Mouse (Mus musculus): ENCODE data around the gene Zbtb38. TPM values are rescaled to one million over a fixed set of nuclear protein-coding genes. Genes with fewer than 3 reads are reported as not detected.

Zbtb38 gene
- polyA plus RNA-seq (2014; fragmentation: Nextera tagmentation; extraction: Ambion mirVana) = 15.6 and 20.5 TPM in 2 replicates

- no peaks in the 10 kb centered on the region for H3K36me3 ChIP-seq (ENCODE audit: control insufficient read depth, insufficient read depth, low read length)
- H3K4me3 ChIP-seq (ENCODE audit: low read length) = no peak within 1 kb of the TSS
- peak; percentile 88 for ATAC-seq (ENCODE audit: low FRiP score, low TSS enrichment)
- no peaks in the 10 kb centered on the region for H3K9me3 ChIP-seq (ENCODE audit: control insufficient read depth, low read length)
- no peaks in the 10 kb centered on the region for H3K27me3 ChIP-seq (ENCODE audit: control insufficient read depth, insufficient read depth, low read length)
- 30% methylated on average over 15 of the region's 15 CpGs for WGBS
- no peak within 1 kb of the TSS for H3K27ac ChIP-seq (ENCODE audit: low read depth, low read length)
- H3K4me1 ChIP-seq (ENCODE audit: control insufficient read depth, insufficient read depth, low read length) = no peaks in the 10 kb centered on the region
- no peak within 1 kb of the TSS for H3K9ac ChIP-seq (ENCODE audit: low read depth, low read length)
- H3K4me2 ChIP-seq (replicated peaks; ENCODE audit: low read depth, low read length) = no peak within 1 kb of the TSS
These were observed at the start of gene Zbtb38 for GRCm38 (mm10) chr9:96752603-96753114. TSS of gene Zbtb38 (minus strand) at chr9:96752831.

GRCm38 (mm10) chr9:96800131-96800825 lies 47.6 kb upstream of the Zbtb38 start:
- H3K36me3 ChIP-seq (ENCODE audit: control insufficient read depth, insufficient read depth, low read length) = no peaks in the 10 kb centered on the region
- WGBS = 24% methylated on average over 5 of the region's 5 CpGs
- no peak overlapping the region for H3K9ac ChIP-seq (ENCODE audit: low read depth, low read length)

GRCm38 (mm10) chr9:96797311-96797710 lies 44.7 kb upstream of the Zbtb38 start:
- Histone ChIP-seq H3K36me3 (ENCODE audit: control insufficient read depth, insufficient read depth, low read length) (no peaks in the 10 kb centered on the region), H3K4me1 (ENCODE audit: control insufficient read depth, insufficient read depth, low read length) (peaks cover 2% of the 10 kb centered on the region; the same call in 1 of the 2 replicates), H3K9ac (ENCODE audit: low read depth, low read length) (no peak overlapping the region), H3K27me3 (ENCODE audit: control insufficient read depth, insufficient read depth, low read length) (no peaks in the 10 kb centered on the region), H3K27ac (ENCODE audit: low read depth, low read length) (no peak overlapping the region), H3K4me3 (ENCODE audit: low read length) (no peak overlapping the region), H3K4me2 (replicated peaks; ENCODE audit: low read depth, low read length) (no peak overlapping the region), H3K9me3 (ENCODE audit: control insufficient read depth, low read length) (no peaks in the 10 kb centered on the region)
- WGBS = 97% methylated on average over 3 of the region's 3 CpGs
- ATAC-seq (ENCODE audit: low FRiP score, low TSS enrichment) = no peak

More at GRCm38 (mm10) chr9:96800131-96800825, 47.6 kb upstream of the Zbtb38 start:
- Histone ChIP-seq H3K4me1 (ENCODE audit: control insufficient read depth, insufficient read depth, low read length) (peaks cover 2% of the 10 kb centered on the region; the same call in 1 of the 2 replicates), H3K9me3 (ENCODE audit: control insufficient read depth, low read length) (no peaks in the 10 kb centered on the region), H3K4me2 (replicated peaks; ENCODE audit: low read depth, low read length) (no peak overlapping the region), H3K4me3 (ENCODE audit: low read length) (no peak overlapping the region), H3K27ac (ENCODE audit: low read depth, low read length) (no peak overlapping the region), H3K27me3 (ENCODE audit: control insufficient read depth, insufficient read depth, low read length) (no peaks in the 10 kb centered on the region)
- ATAC-seq (ENCODE audit: low FRiP score, low TSS enrichment) = 0 out of 2 replicates have a peak, but pooled peaks have one; percentile 34

GRCm38 (mm10) chr9:96795399-96795928 lies 42.8 kb upstream of the Zbtb38 start:
- no peaks in the 10 kb centered on the region for H3K27me3 ChIP-seq (ENCODE audit: control insufficient read depth, insufficient read depth, low read length)
- H3K27ac ChIP-seq (ENCODE audit: low read depth, low read length) = peak overlapping the region; percentile 24; the same call in 1 of the 2 replicates
- peak overlapping the region; percentile 36 for H3K4me3 ChIP-seq (ENCODE audit: low read length)
- peak overlapping the region; percentile 67 for H3K4me2 ChIP-seq (replicated peaks; ENCODE audit: low read depth, low read length)
- H3K4me1 ChIP-seq (ENCODE audit: control insufficient read depth, insufficient read depth, low read length) = peaks cover 2% of the 10 kb centered on the region; the same call in 1 of the 2 replicates
- WGBS = 11% methylated on average over 10 of the region's 10 CpGs
- peak; percentile 82 for ATAC-seq (ENCODE audit: low FRiP score, low TSS enrichment)
- no peaks in the 10 kb centered on the region for H3K36me3 ChIP-seq (ENCODE audit: control insufficient read depth, insufficient read depth, low read length)
- H3K9me3 ChIP-seq (ENCODE audit: control insufficient read depth, low read length) = no peaks in the 10 kb centered on the region
- peak overlapping the region; percentile 55 for H3K9ac ChIP-seq (ENCODE audit: low read depth, low read length)

- no peaks in the 10 kb centered on the region for H3K9me3 ChIP-seq (ENCODE audit: control insufficient read depth, low read length)
- 91% methylated on average over 2 of the region's 2 CpGs for WGBS
- no peaks in the 10 kb centered on the region for H3K36me3 ChIP-seq (ENCODE audit: control insufficient read depth, insufficient read depth, low read length)
- no peak for ATAC-seq (ENCODE audit: low FRiP score, low TSS enrichment)
- no peak overlapping the region for H3K4me2 ChIP-seq (replicated peaks; ENCODE audit: low read depth, low read length)
- peaks cover 2% of the 10 kb centered on the region; the same call in 1 of the 2 replicates for H3K4me1 ChIP-seq (ENCODE audit: control insufficient read depth, insufficient read depth, low read length)
- no peak overlapping the region for H3K9ac ChIP-seq (ENCODE audit: low read depth, low read length)
- no peak overlapping the region for H3K4me3 ChIP-seq (ENCODE audit: low read length)
- H3K27ac ChIP-seq (ENCODE audit: low read depth, low read length) = no peak overlapping the region
- H3K27me3 ChIP-seq (ENCODE audit: control insufficient read depth, insufficient read depth, low read length) = no peaks in the 10 kb centered on the region
These were observed 42.0 kb upstream of the Zbtb38 start for GRCm38 (mm10) chr9:96794601-96795000.

GRCm38 (mm10) chr9:96792543-96792942 lies 39.9 kb upstream of the Zbtb38 start:
- Histone ChIP-seq H3K9me3 (ENCODE audit: control insufficient read depth, low read length) (no peaks in the 10 kb centered on the region), H3K4me2 (replicated peaks; ENCODE audit: low read depth, low read length) (no peak overlapping the region), H3K4me1 (ENCODE audit: control insufficient read depth, insufficient read depth, low read length) (peaks cover 4% of the 10 kb centered on the region), H3K4me3 (ENCODE audit: low read length) (no peak overlapping the region), H3K27ac (ENCODE audit: low read depth, low read length) (no peak overlapping the region), H3K9ac (ENCODE audit: low read depth, low read length) (no peak overlapping the region), H3K36me3 (ENCODE audit: control insufficient read depth, insufficient read depth, low read length) (no peaks in the 10 kb centered on the region), H3K27me3 (ENCODE audit: control insufficient read depth, insufficient read depth, low read length) (no peaks in the 10 kb centered on the region)
- 83% methylated on average over 2 of the region's 2 CpGs for WGBS
- ATAC-seq (ENCODE audit: low FRiP score, low TSS enrichment) = no peak

GRCm38 (mm10) chr9:96790389-96791007 lies 37.9 kb upstream of the Zbtb38 start:
- no peak for ATAC-seq (ENCODE audit: low FRiP score, low TSS enrichment)
- H3K4me3 ChIP-seq (ENCODE audit: low read length) = no peak overlapping the region
- H3K4me2 ChIP-seq (replicated peaks; ENCODE audit: low read depth, low read length) = no peak overlapping the region
- H3K27ac ChIP-seq (ENCODE audit: low read depth, low read length) = no peak overlapping the region
- WGBS = 54% methylated on average over 4 of the region's 4 CpGs
- H3K9ac ChIP-seq (ENCODE audit: low read depth, low read length) = no peak overlapping the region
- no peaks in the 10 kb centered on the region for H3K36me3 ChIP-seq (ENCODE audit: control insufficient read depth, insufficient read depth, low read length)
- no peaks in the 10 kb centered on the region for H3K9me3 ChIP-seq (ENCODE audit: control insufficient read depth, low read length)
- peaks cover 11% of the 10 kb centered on the region; the same call in 1 of the 2 replicates for H3K4me1 ChIP-seq (ENCODE audit: control insufficient read depth, insufficient read depth, low read length)
- no peaks in the 10 kb centered on the region for H3K27me3 ChIP-seq (ENCODE audit: control insufficient read depth, insufficient read depth, low read length)

- H3K4me2 ChIP-seq (replicated peaks; ENCODE audit: low read depth, low read length) = no peak overlapping the region
- H3K36me3 ChIP-seq (ENCODE audit: control insufficient read depth, insufficient read depth, low read length) = no peaks in the 10 kb centered on the region
- WGBS = 73% methylated on average over 3 of the region's 3 CpGs
- no peak overlapping the region for H3K9ac ChIP-seq (ENCODE audit: low read depth, low read length)
- H3K27me3 ChIP-seq (ENCODE audit: control insufficient read depth, insufficient read depth, low read length) = no peaks in the 10 kb centered on the region
- peaks cover 11% of the 10 kb centered on the region; the same call in 1 of the 2 replicates for H3K4me1 ChIP-seq (ENCODE audit: control insufficient read depth, insufficient read depth, low read length)
- no peak overlapping the region for H3K27ac ChIP-seq (ENCODE audit: low read depth, low read length)
- H3K9me3 ChIP-seq (ENCODE audit: control insufficient read depth, low read length) = no peaks in the 10 kb centered on the region
- no peak overlapping the region for H3K4me3 ChIP-seq (ENCODE audit: low read length)
- ATAC-seq (ENCODE audit: low FRiP score, low TSS enrichment) = no peak
These were observed 37.3 kb upstream of the Zbtb38 start for GRCm38 (mm10) chr9:96789906-96790305.
